Mouse (Mus musculus) MEL (cell line): Measurements from ENCODE around the gene Ephb3. TPM values are rescaled to one million over a fixed set of nuclear protein-coding genes. Genes with fewer than 3 reads are reported as not detected.
A peak's percentile ranks its signal among the peaks of the same experiment; 100 is the strongest.

ENCODE experiments used
- DNase-seq: peaks from one replicate; pipeline ENCODE4 v3.0.0; 2011; ENCODE audit warnings: low read depth, low spot score
- H3K27ac ChIP-seq: 2 replicates; pipeline ENCODE4 v1.5.1; 2012; ENCODE audit warnings: low read depth, mild to moderate bottlenecking, control low read depth, low read length, moderate library complexity; ENCODE audit not compliant: control insufficient read depth
- H3K27me3 ChIP-seq, 2 experiments: fragments of 150-350 bp in 1 of 2; sonication (generic) in 1 of 2; 2 replicates each; pipeline ENCODE4 v1.6.1; 2012; ENCODE audit warnings: low read length in 2 of 2, mild to moderate bottlenecking in 2 of 2, improper control_type of control experiment in 1 of 2, moderate library complexity in 1 of 2; ENCODE audit not compliant: insufficient read depth in 2 of 2, control insufficient read depth in 1 of 2
- H3K36me3 ChIP-seq, 2 experiments: 2 replicates each; pipeline ENCODE4 v1.6.1; 2012 to 2014; ENCODE audit warnings: low read length in 2 of 2, improper control_type of control experiment in 1 of 2, inconsistent platforms in 1 of 2, mild to moderate bottlenecking in 1 of 2; ENCODE audit not compliant: insufficient read depth in 2 of 2, control insufficient read depth in 1 of 2
- H3K4me1 ChIP-seq, 2 experiments: fragments of 150-350 bp in 1 of 2; sonication (generic) in 1 of 2; 2 replicates each; pipeline ENCODE4 v1.6.1; 2012; ENCODE audit warnings: low read length in 2 of 2, improper control_type of control experiment in 1 of 2, mild to moderate bottlenecking in 1 of 2; ENCODE audit not compliant: insufficient read depth in 2 of 2, control insufficient read depth in 1 of 2
- H3K4me3 ChIP-seq, 2 experiments: fragments of 150-350 bp in 1 of 2; sonication (generic) in 1 of 2; 2 replicates each; pipeline ENCODE4 v1.5.1; 2012; ENCODE audit warnings: low read depth in 2 of 2, low read length in 2 of 2, mild to moderate bottlenecking in 2 of 2, moderate library complexity in 2 of 2, control low read depth in 1 of 2, improper control_type of control experiment in 1 of 2; ENCODE audit not compliant: control insufficient read depth in 1 of 2, insufficient read depth in 1 of 2
- H3K79me2 ChIP-seq: 2 replicates; pipeline ENCODE4 v1.6.1; 2012; ENCODE audit warnings: mild to moderate bottlenecking, low read length, moderate library complexity; ENCODE audit not compliant: control insufficient read depth, poor library complexity, insufficient read depth
- H3K9ac ChIP-seq: 2 replicates; pipeline ENCODE4 v1.6.1; 2012; ENCODE audit warnings: low read depth, mild to moderate bottlenecking, control low read depth, low read length, moderate library complexity; ENCODE audit not compliant: control insufficient read depth, poor library complexity, severe bottlenecking
- H3K9me3 ChIP-seq: fragments of 150-350 bp; sonication (generic); replicated peaks from 2 replicates; pipeline ENCODE4 v1.6.1; 2012; ENCODE audit warnings: mild to moderate bottlenecking, low read length, improper control_type of control experiment, moderate library complexity; ENCODE audit not compliant: insufficient read depth
- BHLHE40 ChIP-seq: IDR thresholded peaks from 2 replicates; pipeline ENCODE4 v1.6.1; 2012; ENCODE audit warnings: low read depth, mild to moderate bottlenecking, inconsistent platforms, low read length, improper control_type of control experiment, borderline replicate concordance
- CTCF ChIP-seq, 3 experiments: IDR thresholded peaks in 2 of 3; conservative IDR thresholded peaks in 1 of 3; 2 replicates each; pipeline ENCODE4 v1.5.1; 2011 to 2012; ENCODE audit warnings: low read length in 3 of 3, low read depth in 2 of 3, mild to moderate bottlenecking in 2 of 3, improper control_type of control experiment in 1 of 3, inconsistent platforms in 1 of 3, mixed read lengths in 1 of 3, moderate library complexity in 1 of 3; ENCODE audit not compliant: control insufficient read depth in 1 of 3, insufficient read depth in 1 of 3, poor library complexity in 1 of 3, severe bottlenecking in 1 of 3
- E2F4 ChIP-seq: IDR thresholded peaks from 2 replicates; pipeline ENCODE4 v1.6.1; 2011; ENCODE audit warnings: low read depth, low read length, improper control_type of control experiment, borderline replicate concordance
- EP300 ChIP-seq, 2 experiments: IDR thresholded peaks; 2 replicates each; pipeline ENCODE4 v1.6.1; 2011; ENCODE audit warnings: improper control_type of control experiment in 2 of 2, low read length in 2 of 2, low read depth in 1 of 2, mild to moderate bottlenecking in 1 of 2
- MYB ChIP-seq: IDR thresholded peaks from 2 replicates; pipeline ENCODE4 v1.6.1; 2011; ENCODE audit warnings: mild to moderate bottlenecking, low read depth, low read length, improper control_type of control experiment
- MYC ChIP-seq: IDR thresholded peaks from 2 replicates; pipeline ENCODE4 v1.6.1; 2011; ENCODE audit warnings: low read depth, mild to moderate bottlenecking, low read length, improper control_type of control experiment, moderate library complexity
- POLR2AphosphoS2 ChIP-seq: IDR thresholded peaks from 2 replicates; pipeline ENCODE4 v1.6.1; 2011; ENCODE audit warnings: low read length, improper control_type of control experiment
- RAD21 ChIP-seq: IDR thresholded peaks from 2 replicates; pipeline ENCODE4 v1.6.1; 2011; ENCODE audit warnings: mild to moderate bottlenecking, low read depth, low read length, improper control_type of control experiment
- SIN3A ChIP-seq: IDR thresholded peaks from 2 replicates; pipeline ENCODE4 v1.6.1; 2012; ENCODE audit warnings: low read length, improper control_type of control experiment, inconsistent platforms
- SMC3 ChIP-seq: IDR thresholded peaks from 2 replicates; pipeline ENCODE4 v1.6.1; 2011; ENCODE audit warnings: low read depth, low read length, improper control_type of control experiment
- TAL1 ChIP-seq: IDR thresholded peaks from 2 replicates; pipeline ENCODE4 v1.6.1; 2012; ENCODE audit warnings: mild to moderate bottlenecking, inconsistent platforms, low read length, moderate library complexity, mixed read lengths
- TBP ChIP-seq: IDR thresholded peaks from 2 replicates; pipeline ENCODE4 v1.8.0; 2011; ENCODE audit warnings: low read depth, low read length, improper control_type of control experiment
- ZC3H11A ChIP-seq: IDR thresholded peaks from 2 replicates; pipeline ENCODE4 v1.6.1; 2012; ENCODE audit warnings: low read depth, mild to moderate bottlenecking, inconsistent platforms, low read length, improper control_type of control experiment
- ZMIZ1 ChIP-seq: IDR thresholded peaks from 2 replicates; pipeline ENCODE4 v1.6.1; 2012; ENCODE audit warnings: low read depth, mild to moderate bottlenecking, inconsistent platforms, low read length, improper control_type of control experiment, moderate library complexity
- ZNF384 ChIP-seq: IDR thresholded peaks from 2 replicates; pipeline ENCODE4 v1.6.1; 2012; ENCODE audit warnings: low read depth, mild to moderate bottlenecking, inconsistent platforms, low read length, improper control_type of control experiment
- polyA plus RNA-seq, 2 experiments: library from polyadenylated mRNA; stranded (reverse) in 1 of 2; unstranded in 1 of 2; fragments of >175 nt in 1 of 2; fragments of >200 nt in 1 of 2; gene quantifications; 2 replicates each; pipeline versions ENCODE4 v1.2.1 to v1.2.4; 2012; ENCODE audit warnings: low replicate concordance in 2 of 2, low read depth in 1 of 2; ENCODE audit not compliant: insufficient read length in 2 of 2, insufficient read depth in 1 of 2, missing spikeins in 1 of 2
- total RNA-seq: library from RNA; depleted of rRNA; stranded (reverse); fragments of 300-350 nt; gene quantifications from 2 replicates; pipeline ENCODE4 v1.2.3, GENCODE M21; 2012

The Ephb3 gene
- total and polyA plus RNA-seq, 3 experiments = 0.46 to 2.9 TPM; not detected in 1

- H3K27ac ChIP-seq = no peak overlapping the region
- 0 out of 4 replicates have a peak, but pooled peaks cover 0 to 2% of the 10 kb centered on the region in 2 experiments for H3K27me3 ChIP-seq
- H3K36me3 ChIP-seq = no peaks in the 10 kb centered on the region
- H3K4me3 ChIP-seq = no peak overlapping the region
- no peaks in the 10 kb centered on the region for H3K9me3 ChIP-seq
- no peaks in the 10 kb centered on the region for H3K4me1 ChIP-seq
- no peak for DNase-seq
- TF ChIP-seq SIN3A (no peak), ZMIZ1 (no peak), E2F4 (no peak), TBP (no peak)
- TF ChIP-seq, all 39 proteins: peak for 0
- Histone ChIP-seq H3K9ac (no peak overlapping the region), H3K79me2 (no peaks in the 10 kb centered on the region)
Measured at GRCm38 (mm10) chr16:21191569-21191968, 13.0 kb upstream of the Ephb3 start.

- H3K27ac ChIP-seq = no peak overlapping the region
- TF ChIP-seq MYC (peak; percentile 29; the same call in 1 of the 2 replicates), EP300 (IDR thresholded peaks at IDR 0.05; ENCODE audit: low read depth in 1 of 2, low read length in 2 of 2) (no peak), ZC3H11A (peak; percentile 70), TAL1 (no peak), MYB (no peak), RAD21 (peak; percentile 90), SIN3A (no peak), POLR2AphosphoS2 (no peak), ZNF384 (peak; percentile 75), SMC3 (peak; percentile 77), CTCF (IDR thresholded peaks at IDR 0.05 in 2 of 3, conservative IDR thresholded peaks at IDR 0.05 in 1 of 3; ENCODE audit: control insufficient read depth in 1 of 3, insufficient read depth in 1 of 3, low read depth in 2 of 3, low read length in 3 of 3, poor library complexity in 1 of 3, severe bottlenecking in 1 of 3) (peak; percentile 55 to 90 (median 89)), BHLHE40 (no peak)
- TF ChIP-seq, all 39 proteins: peak for 6
- Histone ChIP-seq H3K9ac (no peak overlapping the region), H3K4me1 (peaks cover 0 to 8% of the 10 kb centered on the region in 2 experiments; a peak in 1 of 4 replicates), H3K79me2 (no peaks in the 10 kb centered on the region), H3K9me3 (no peaks in the 10 kb centered on the region), H3K27me3 (no peaks in the 10 kb centered on the region), H3K4me3 (no peak overlapping the region), H3K36me3 (peaks cover 0 to 3% of the 10 kb centered on the region in 2 experiments; a peak in 2 of 4 replicates)
- peak; percentile 73 for DNase-seq
Measured at GRCm38 (mm10) chr16:21192509-21193354, 11.8 kb upstream of the Ephb3 start.
